Mouse (Mus musculus) lung, postnatal 14 days (tissue): ENCODE measurements around the gene Lin37.

ENCODE experiments used
- DNase-seq: peaks from one replicate; pipeline ENCODE4 v3.0.0; 2021

The Lin37 gene

GRCm38 (mm10) chr7:30551445-30552101 lies 8.1 kb downstream of the Lin37 start:
- DNase-seq: no peak

GRCm38 (mm10) chr7:30550603-30551002 lies 9.0 kb downstream of the Lin37 start:
- DNase-seq: no peak

- DNase-seq: no peak
Observed at GRCm38 (mm10) chr7:30549880-30550279, 9.8 kb downstream of the Lin37 start.

GRCm38 (mm10) chr7:30544327-30544726 lies 15.3 kb downstream of the Lin37 start:
- DNase-seq: no peak

- no peak for DNase-seq
Observed at GRCm38 (mm10) chr7:30540572-30540971, 19.1 kb downstream of the Lin37 start.

- peak; percentile 96 for DNase-seq
Observed at GRCm38 (mm10) chr7:30534633-30535577, 24.7 kb downstream of the Lin37 start, which contains the start of gene Arhgap33. Gene Arhgap33 (minus strand): TSS chr7:30535060.

- DNase-seq: no peak
Observed at GRCm38 (mm10) chr7:30533941-30534632, 25.6 kb downstream of the Lin37 start.

GRCm38 (mm10) chr7:30532931-30533330 lies 26.7 kb downstream of the Lin37 start:
- no peak for DNase-seq

GRCm38 (mm10) chr7:30531291-30531815 lies 28.3 kb downstream of the Lin37 start:
- no peak for DNase-seq

- DNase-seq: no peak
Observed at GRCm38 (mm10) chr7:30526981-30527380, 32.7 kb downstream of the Lin37 start.

- no peak for DNase-seq
Observed at GRCm38 (mm10) chr7:30526399-30526798, 33.2 kb downstream of the Lin37 start.

- peak; percentile 41 for DNase-seq
Observed at GRCm38 (mm10) chr7:30525954-30526353, 33.7 kb downstream of the Lin37 start.

- DNase-seq: no peak
Observed at GRCm38 (mm10) chr7:30524487-30524886, 35.2 kb downstream of the Lin37 start.

- no peak for DNase-seq
Observed at GRCm38 (mm10) chr7:30522871-30523270, 36.8 kb downstream of the Lin37 start.

- DNase-seq: no peak
Observed at GRCm38 (mm10) chr7:30520856-30521255, 38.8 kb downstream of the Lin37 start.

- no peak for DNase-seq
Observed at GRCm38 (mm10) chr7:30520396-30520795, 39.2 kb downstream of the Lin37 start.

- no peak for DNase-seq
Observed at GRCm38 (mm10) chr7:30518325-30518724, 41.3 kb downstream of the Lin37 start.

GRCm38 (mm10) chr7:30515003-30515760 lies 44.5 kb downstream of the Lin37 start:
- no peak for DNase-seq

GRCm38 (mm10) chr7:30508061-30508460 lies 51.6 kb downstream of the Lin37 start:
- DNase-seq: no peak
